Mouse (Mus musculus) midbrain, embryonic 10.5 days (tissue): Measurements from ENCODE around the gene Gm3147. TPM values are rescaled to one million over a fixed set of nuclear protein-coding genes. Genes with fewer than 3 reads are reported as not detected.
"Not testable (repeated sequence)": the region's sequence is repeated elsewhere in the genome, so short reads cannot be mapped to it uniquely, and the experiment has no call there.

Experiments used
- DNase-seq: peaks from one replicate; pipeline ENCODE4 v3.0.0-alpha.2; 2017; ENCODE audit warnings: low spot score
- H3K27ac ChIP-seq: fragments of 300-500 bp; sonication (generic); replicated peaks from 2 replicates; pipeline ENCODE4 v1.5.1; 2016; ENCODE audit warnings: mild to moderate bottlenecking
- H3K27me3 ChIP-seq: fragments of 300-500 bp; sonication (generic); 2 replicates; pipeline ENCODE4 v1.6.1; 2016; ENCODE audit warnings: low read depth, mild to moderate bottlenecking; ENCODE audit not compliant: poor library complexity, severe bottlenecking
- H3K36me3 ChIP-seq: fragments of 300-500 bp; sonication (generic); 2 replicates; pipeline ENCODE4 v1.6.1; 2016; ENCODE audit warnings: mild to moderate bottlenecking, moderate library complexity
- H3K4me1 ChIP-seq: fragments of 300-500 bp; sonication (generic); 2 replicates; pipeline ENCODE4 v1.6.1; 2016
- H3K4me3 ChIP-seq: fragments of 300-500 bp; sonication (generic); 2 replicates; pipeline ENCODE4 v1.5.1; 2016; ENCODE audit warnings: mild to moderate bottlenecking, moderate library complexity
- H3K9me3 ChIP-seq: fragments of 300-500 bp; sonication (generic); replicated peaks from 2 replicates; pipeline ENCODE4 v1.6.1; 2016; ENCODE audit warnings: mild to moderate bottlenecking
- WGBS: fragments of 180-500 bp; shearing (Covaris S2); methylation state at CpG from one replicate; pipeline ENCODE4 v1.1.7; 2016; 5-methylcytosine and 5-hydroxymethylcytosine counted together
- polyA plus RNA-seq: library from polyadenylated mRNA; unstranded; fragments of >200 nt; fragmentation: Nextera tagmentation; extraction: Ambion mirVana; gene quantifications from 2 replicates; pipeline ENCODE4 v1.2.1, GENCODE M21; 2016

Gm3147 gene
- polyA plus RNA-seq = 0.07 TPM in 1 of 2 replicates, not detected in the other

- H3K4me3 ChIP-seq, H3K9me3 ChIP-seq, H3K36me3 ChIP-seq, H3K4me1 ChIP-seq, H3K27ac ChIP-seq, H3K27me3 ChIP-seq, DNase-seq: not testable (repeated sequence)
- no CpG with 5 or more reads among the region's 1 CpGs for WGBS
Observed at GRCm38 (mm10) chr5:94616242-94616641, at the start of gene Gm3147. Gm3147 (minus strand) TSS chr5:94616342.

GRCm38 (mm10) chr5:94648082-94648481 is 31.9 kb upstream of the Gm3147 start, which contains the start of gene Gm6205:
Gm6205 (plus strand) TSS chr5:94648382.
- WGBS = no CpG with 5 or more reads among the region's 2 CpGs
- not testable (repeated sequence) for H3K27me3 ChIP-seq, H3K9me3 ChIP-seq, H3K27ac ChIP-seq, H3K36me3 ChIP-seq, DNase-seq, H3K4me1 ChIP-seq, H3K4me3 ChIP-seq

- H3K9me3 ChIP-seq, H3K4me1 ChIP-seq, DNase-seq, H3K27me3 ChIP-seq, H3K4me3 ChIP-seq, H3K36me3 ChIP-seq, H3K27ac ChIP-seq: not testable (repeated sequence)
- 100% methylated on average over 1 of the region's 2 CpGs for WGBS
Observed at GRCm38 (mm10) chr5:94623679-94624078, 7.5 kb upstream of the Gm3147 start, which contains the start of gene Gm6509. Gm6509 (plus strand) TSS chr5:94623979.

Other genes with a start within 250 kb of the Gm3147 start
- not detected in 2 replicates for gene Gm7682, start 170.6 kb downstream of the Gm3147 start, polyA plus RNA-seq
- gene Gm3139, start 90.1 kb downstream of the Gm3147 start, polyA plus RNA-seq = not detected in 2 replicates
- gene Gm6509, start 7.6 kb upstream of the Gm3147 start, polyA plus RNA-seq = not detected in 2 replicates
- not detected in 2 replicates for gene Gm6205, start 32.0 kb upstream of the Gm3147 start, polyA plus RNA-seq
- gene Gm3183, start 249.1 kb upstream of the Gm3147 start, polyA plus RNA-seq = not detected in 2 replicates